Mouse (Mus musculus) hindbrain, embryonic 12.5 days (tissue): ENCODE measurements around the gene Pank1. TPM values are rescaled to one million over a fixed set of nuclear protein-coding genes. Genes with fewer than 3 reads are reported as not detected.

Experiments
- microRNA counts: library from miRNA; unstranded; fragments of <30 nt; microRNA quantifications from one replicate; lab custom pipeline; 2017
- microRNA-seq: library from miRNA; unstranded; fragments of <30 nt; microRNA quantifications from one replicate; pipeline ENCODE4, GENCODE M21; 2017
- polyA plus RNA-seq: library from polyadenylated mRNA; unstranded; fragments of >200 nt; fragmentation: Nextera tagmentation; extraction: Ambion mirVana; gene quantifications from 2 replicates; pipeline ENCODE4 v1.2.1, GENCODE M21; 2016

Gene Pank1
- polyA plus RNA-seq, 1 experiment from 2014 or later = 8.5 TPM

MicroRNA genes within 50 kb of the gene (microRNA counts, 519-probe panel; counts per million panel counts)
- microRNA mmu-miR-107 (lab: Ali Mortazavi, UCI) = 4,394 counts per million, percentile 85 among the panel's probes with 10 or more counts

Small RNAs within 50 kb of the gene (microRNA-seq; reads per million reads assigned to microRNA genes)
- gene Mir107 = 1,703 reads per million, percentile 80 among the genes with 10 or more reads in this experiment

Other genes starting within 250 kb of the Pank1 start
- 0.15 and 0.36 TPM in 2 replicates for gene Ifit1bl2, start 238.7 kb downstream of the Pank1 start, polyA plus RNA-seq
- 0.17 and 0.41 TPM in 2 replicates for gene Ifit1, start 238.6 kb downstream of the Pank1 start, polyA plus RNA-seq
- 2.5 and 3.3 TPM in 2 replicates for gene Slc16a12, start 132.2 kb downstream of the Pank1 start, polyA plus RNA-seq
- 39.7 and 51.1 TPM in 2 replicates for gene Kif20b, start 42.9 kb upstream of the Pank1 start, polyA plus RNA-seq